Mouse (Mus musculus) small intestine, adult 2 months (tissue): ENCODE results near the gene Fam57b. TPM values are rescaled to one million over a fixed set of nuclear protein-coding genes. Genes with fewer than 3 reads are reported as not detected.
A peak's percentile ranks its signal among the peaks of the same experiment; 100 is the strongest.

Experiments
- H3K27ac ChIP-seq: fragments of 200-500 bp; 2 replicates; pipeline ENCODE4 v1.5.1; 2012; ENCODE audit warnings: low read depth, low read length, control low read depth, inconsistent platforms; ENCODE audit not compliant: insufficient read depth
- H3K27me3 ChIP-seq: fragments of 200-500 bp; 2 replicates; pipeline ENCODE4 v1.6.1; 2012; ENCODE audit warnings: mild to moderate bottlenecking, moderate library complexity, low read length, inconsistent platforms; ENCODE audit not compliant: control insufficient read depth, insufficient read depth
- H3K36me3 ChIP-seq: fragments of 200-500 bp; 2 replicates; pipeline ENCODE4 v1.6.1; 2012; ENCODE audit warnings: mild to moderate bottlenecking, low read length, control low read depth, inconsistent platforms; ENCODE audit not compliant: control insufficient read depth, insufficient read depth
- H3K4me1 ChIP-seq: fragments of 200-500 bp; 2 replicates; pipeline ENCODE4 v1.6.1; 2012; ENCODE audit warnings: low read length, inconsistent platforms, mixed read lengths; ENCODE audit not compliant: control insufficient read depth, insufficient read depth, insufficient read length
- H3K4me3 ChIP-seq: fragments of 200-500 bp; 2 replicates; pipeline ENCODE4 v1.5.1; 2012; ENCODE audit warnings: low read depth, mild to moderate bottlenecking, control low read depth, inconsistent platforms, low read length, moderate library complexity
- CTCF ChIP-seq: fragments of 200-500 bp; IDR thresholded peaks from 2 replicates; pipeline ENCODE4 v1.5.1; 2012; ENCODE audit warnings: low read depth, mild to moderate bottlenecking, control low read depth, inconsistent platforms, low read length, moderate library complexity, mixed read lengths; ENCODE audit not compliant: insufficient replicate concordance, insufficient read length; ENCODE audit errors: extremely low read depth
- POLR2A ChIP-seq: fragments of 200-500 bp; IDR thresholded peaks from 2 replicates; pipeline ENCODE4 v1.6.1; 2012; ENCODE audit warnings: low read depth, mild to moderate bottlenecking, control low read depth, inconsistent platforms, low read length, moderate library complexity
- WGBS: fragments of 180-500 bp; shearing (Covaris S2); methylation state at CpG from one replicate; pipeline ENCODE4 v1.1.7; 2018; 5-methylcytosine and 5-hydroxymethylcytosine counted together
- polyA plus RNA-seq: library from polyadenylated mRNA; depleted of rRNA; stranded (reverse); fragments of >200 nt; gene quantifications from 2 replicates; pipeline ENCODE4 v1.2.3, GENCODE M21; 2012

Fam57b gene
- polyA plus RNA-seq, 1 experiment: 4.1 TPM

GRCm38 (mm10) chr7:126799468-126800268 is 2.2 kb downstream of the Fam57b start:
- H3K27ac ChIP-seq: peak overlapping the region; percentile 98
- H3K4me1 ChIP-seq: peaks cover 14% of the 10 kb centered on the region
- peak overlapping the region; percentile 75 for H3K4me3 ChIP-seq
- H3K36me3 ChIP-seq: peaks cover 24% of the 10 kb centered on the region
- WGBS: 13% methylated on average over 38 of the region's 38 CpGs
- no peak for TF ChIP-seq CTCF
- peak; percentile 41 for TF ChIP-seq POLR2A
- H3K27me3 ChIP-seq: no peaks in the 10 kb centered on the region

DNA sequence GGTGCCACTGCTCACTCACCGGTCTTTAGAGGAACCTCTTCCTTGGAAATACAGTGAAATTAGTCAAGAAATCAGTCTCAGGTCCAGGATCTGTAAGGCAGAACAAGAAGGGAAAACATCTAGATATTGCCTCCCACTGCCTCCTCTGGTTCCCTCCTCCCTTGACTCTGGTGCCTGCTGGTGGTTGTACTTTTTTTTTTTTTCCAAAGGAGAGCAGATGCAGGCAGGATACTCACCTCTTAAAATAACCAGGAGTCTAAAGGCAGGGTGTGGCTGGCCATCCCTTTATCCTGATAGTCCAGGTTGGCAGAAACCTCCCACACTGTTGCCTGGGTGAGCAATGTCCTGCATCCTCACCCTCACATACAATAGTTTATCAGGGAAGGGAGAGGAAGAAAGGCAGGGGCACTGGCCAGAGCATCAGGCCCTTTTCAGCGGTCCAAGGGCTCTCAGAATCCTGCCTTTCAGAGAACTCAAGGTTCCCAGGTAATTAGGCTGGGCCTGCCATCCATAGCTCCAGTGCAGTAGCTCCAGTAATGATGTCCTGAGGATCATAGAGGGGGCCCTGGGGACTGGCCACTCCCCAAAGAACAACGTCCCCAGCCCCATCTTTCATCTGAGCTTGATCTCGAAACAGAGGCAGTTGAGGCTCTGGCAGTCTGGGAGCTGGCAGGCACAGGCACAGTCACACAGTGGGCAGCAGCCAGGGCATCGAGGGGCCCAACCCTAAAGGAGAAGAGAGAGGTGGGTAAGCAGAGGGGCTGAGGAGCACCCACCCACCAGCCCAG is 3.0 kb downstream of the Fam57b start:
- Histone ChIP-seq H3K27me3 (no peaks in the 10 kb centered on the region), H3K4me1 (peaks cover 14% of the 10 kb centered on the region), H3K4me3 (peak overlapping the region; percentile 75), H3K36me3 (peaks cover 18% of the 10 kb centered on the region), H3K27ac (peak overlapping the region; percentile 98)
- TF ChIP-seq POLR2A (no peak), CTCF (no peak)
- 81% methylated on average over 5 of the region's 5 CpGs for WGBS

GRCm38 (mm10) chr7:126801057-126801422 is 3.6 kb downstream of the Fam57b start:
- TF ChIP-seq CTCF: no peak
- TF ChIP-seq POLR2A: no peak
- Histone ChIP-seq H3K27me3 (no peaks in the 10 kb centered on the region), H3K27ac (no peak overlapping the region), H3K4me1 (peaks cover 14% of the 10 kb centered on the region), H3K36me3 (peaks cover 13% of the 10 kb centered on the region), H3K4me3 (no peak overlapping the region)
- 86% methylated on average over 16 of the region's 16 CpGs for WGBS

GRCm38 (mm10) chr7:126802134-126802889 is 4.8 kb downstream of the Fam57b start:
- Histone ChIP-seq H3K4me3 (no peak overlapping the region), H3K27me3 (no peaks in the 10 kb centered on the region), H3K36me3 (peaks cover under 1% of the 10 kb centered on the region; the same call in 1 of the 2 replicates), H3K4me1 (peaks cover 12% of the 10 kb centered on the region), H3K27ac (no peak overlapping the region)
- TF ChIP-seq POLR2A: no peak
- TF ChIP-seq CTCF: no peak
- 88% methylated on average over 11 of the region's 11 CpGs for WGBS

GRCm38 (mm10) chr7:126803181-126803580 is 5.7 kb downstream of the Fam57b start:
- no peak overlapping the region for H3K27ac ChIP-seq
- H3K4me1 ChIP-seq: peaks cover 17% of the 10 kb centered on the region
- no peaks in the 10 kb centered on the region for H3K27me3 ChIP-seq
- TF ChIP-seq CTCF: no peak
- TF ChIP-seq POLR2A: no peak
- H3K36me3 ChIP-seq: no peaks in the 10 kb centered on the region
- WGBS: 92% methylated on average over 6 of the region's 6 CpGs
- H3K4me3 ChIP-seq: no peak overlapping the region

DNA sequence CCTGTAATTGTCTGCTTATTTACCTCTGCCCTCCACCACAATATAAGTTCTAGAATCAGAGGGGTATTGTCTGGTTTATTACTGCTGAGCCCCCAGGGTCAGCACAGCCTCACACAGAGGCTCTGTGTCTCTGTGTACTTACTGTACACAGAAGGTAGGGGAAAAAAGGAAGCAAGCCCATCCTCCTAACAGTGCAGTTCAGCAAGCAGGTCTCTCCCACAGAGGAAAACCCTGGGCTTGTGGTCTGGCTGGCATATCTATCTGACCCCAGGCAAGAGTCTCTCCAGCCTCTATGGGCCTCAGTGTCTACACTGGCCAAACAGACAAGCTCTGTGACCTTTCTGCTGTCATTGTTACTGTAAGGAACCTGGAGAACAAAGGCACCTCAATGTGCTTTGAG is 6.3 kb downstream of the Fam57b start:
- peaks cover 20% of the 10 kb centered on the region for H3K4me1 ChIP-seq
- TF ChIP-seq CTCF (no peak), POLR2A (no peak)
- no peak overlapping the region for H3K27ac ChIP-seq
- no peaks in the 10 kb centered on the region for H3K36me3 ChIP-seq
- H3K27me3 ChIP-seq: no peaks in the 10 kb centered on the region
- H3K4me3 ChIP-seq: no peak overlapping the region

DNA sequence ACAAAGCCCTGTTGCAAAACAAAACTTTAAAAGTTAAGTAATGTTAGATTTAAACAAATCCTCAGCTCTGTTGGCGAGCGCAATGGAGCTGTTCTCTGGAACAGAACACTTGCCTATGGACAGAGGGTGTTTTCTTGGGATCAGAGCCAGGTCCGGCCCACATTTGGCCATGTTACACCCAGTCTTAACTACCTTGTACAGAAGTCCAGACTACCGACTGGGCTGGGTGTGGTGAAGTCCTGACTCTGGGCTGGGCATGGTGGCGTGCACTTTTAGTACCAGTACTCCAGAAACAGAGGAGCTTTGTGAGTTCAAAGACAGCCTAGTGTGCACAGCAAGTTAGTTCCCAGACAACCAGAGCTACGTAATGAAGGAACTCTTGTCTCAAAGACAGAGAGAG is 9.5 kb downstream of the Fam57b start:
- TF ChIP-seq CTCF: no peak
- TF ChIP-seq POLR2A: no peak
- WGBS: 16% methylated on average over 6 of the region's 6 CpGs
- no peaks in the 10 kb centered on the region for H3K27me3 ChIP-seq
- H3K4me1 ChIP-seq: peaks cover 18% of the 10 kb centered on the region
- no peaks in the 10 kb centered on the region for H3K36me3 ChIP-seq
- peak overlapping the region; percentile 79 for H3K27ac ChIP-seq
- no peak overlapping the region for H3K4me3 ChIP-seq
